Mouse (Mus musculus) thymus, adult 2 months (tissue): Measurements from ENCODE around the gene Klk1b4.

Source experiments
- CTCF ChIP-seq: fragments of 200-500 bp; IDR thresholded peaks from 2 replicates; pipeline ENCODE4 v1.5.1; 2012; ENCODE audit warnings: mild to moderate bottlenecking, control low read depth, low read length, moderate library complexity, borderline replicate concordance; ENCODE audit not compliant: control insufficient read depth, poor library complexity, insufficient read depth; ENCODE audit errors: extremely low read depth
- POLR2A ChIP-seq: fragments of 200-500 bp; IDR thresholded peaks from 2 replicates; pipeline ENCODE4 v1.6.1; 2012; ENCODE audit warnings: mild to moderate bottlenecking, low read length, control low read depth, moderate library complexity; ENCODE audit not compliant: control insufficient read depth, poor library complexity, insufficient read depth; ENCODE audit errors: extremely low read depth

DNA sequence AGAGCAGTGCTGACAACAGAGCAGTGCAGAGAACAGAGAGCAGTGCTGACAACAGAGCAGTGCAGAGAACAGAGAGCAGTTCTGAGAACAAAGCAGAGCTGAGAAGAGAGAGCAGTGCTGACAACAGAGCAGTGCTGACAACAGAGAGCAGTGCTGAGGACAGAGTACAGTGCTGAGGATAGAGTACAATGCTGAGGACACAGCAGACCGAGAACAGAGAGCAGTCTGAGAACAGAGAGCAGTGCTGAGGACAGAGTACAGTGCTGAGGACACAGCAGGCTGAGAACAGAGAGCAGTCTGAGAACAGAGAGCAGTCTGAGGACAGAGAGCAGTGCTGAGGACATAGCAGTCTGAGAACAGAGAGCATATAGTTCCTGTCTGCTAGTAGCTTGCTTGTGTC is 33.5 kb downstream of the Klk1b4 start:
- TF ChIP-seq CTCF: no peak
- no peak for TF ChIP-seq POLR2A
